Mouse (Mus musculus): ENCODE data around the gene Ildr2. TPM values are rescaled to one million over a fixed set of nuclear protein-coding genes. Genes with fewer than 3 reads are reported as not detected.

The Ildr2 gene
- polyA plus RNA-seq, 2 experiments from 2014 or later = not detected

DNA sequence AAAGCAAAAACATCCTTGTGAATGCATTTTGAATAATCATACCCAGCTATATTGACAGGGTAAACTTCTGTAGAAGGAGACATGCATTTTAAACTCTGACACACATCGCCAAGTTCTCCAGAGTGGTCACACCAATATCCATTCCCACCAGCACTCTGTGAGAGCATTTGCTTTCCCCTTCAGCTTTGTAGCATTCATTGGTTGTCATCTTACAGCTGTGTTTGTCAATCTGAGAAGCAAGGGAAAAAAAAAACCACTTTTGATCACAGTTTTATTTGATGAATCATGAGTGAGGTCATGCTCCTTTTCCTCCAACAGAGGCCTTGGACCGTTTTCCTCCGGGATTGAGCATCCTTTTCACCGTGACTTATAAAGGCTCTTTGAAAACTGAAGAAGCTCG, 89.6 kb downstream of the Ildr2 start:
- no peak for ATAC-seq

DNA sequence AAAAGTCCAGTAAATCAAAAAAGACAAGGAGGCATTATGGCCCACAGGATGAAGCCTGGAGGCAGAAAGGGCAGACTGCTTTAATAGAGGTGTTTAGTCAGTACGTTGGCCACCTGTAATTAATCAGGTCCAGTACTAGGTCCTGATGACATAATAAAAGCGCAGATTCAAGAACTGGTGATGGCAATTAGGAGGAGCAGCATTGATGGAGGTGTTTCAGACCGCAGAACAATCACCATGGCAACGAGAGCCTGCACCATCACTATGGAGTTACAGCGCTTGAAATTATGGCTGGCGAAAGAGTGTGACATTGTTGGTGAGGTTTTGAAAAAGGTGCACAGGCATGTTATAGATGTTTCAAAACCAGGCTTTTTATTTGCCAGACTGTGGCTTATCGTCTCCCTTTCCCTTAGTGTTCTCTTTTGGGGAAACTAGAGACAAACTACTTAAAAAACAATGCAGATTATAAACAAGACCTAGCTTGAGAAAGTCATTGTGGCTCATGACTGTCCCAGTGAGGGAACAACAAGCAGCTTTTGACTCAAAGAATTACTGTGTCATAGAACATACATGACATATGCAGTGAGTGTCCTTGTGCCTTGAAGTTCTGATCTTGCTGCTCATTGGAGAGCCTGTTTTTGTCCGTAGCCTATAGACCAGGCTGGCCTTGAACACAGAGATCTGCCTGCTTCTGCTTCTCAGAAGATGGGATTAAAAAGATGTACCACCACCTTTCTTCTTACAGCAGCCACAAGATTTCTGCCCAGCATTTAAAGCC, 90.5 kb downstream of the Ildr2 start:
- no peak for ATAC-seq

DNA sequence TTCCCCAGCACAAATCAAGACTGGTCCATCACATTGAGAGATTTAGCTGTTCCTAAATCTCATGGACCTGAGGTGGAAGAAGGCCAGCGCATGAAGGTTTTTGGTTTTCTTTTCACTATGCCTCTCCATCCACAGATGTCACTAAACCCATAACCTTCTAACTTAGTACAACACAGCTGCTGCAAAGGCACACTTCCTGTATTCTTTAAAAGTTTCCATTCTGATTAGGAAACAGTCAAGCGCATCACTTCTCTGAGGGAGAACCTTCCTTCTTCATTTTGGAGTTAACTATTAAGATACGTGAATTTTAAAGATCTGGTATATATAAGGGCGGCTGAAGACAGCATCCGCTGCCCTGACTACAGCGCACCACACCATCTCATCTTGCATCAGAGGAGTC, 91.7 kb downstream of the Ildr2 start:
- no peak for ATAC-seq

DNA sequence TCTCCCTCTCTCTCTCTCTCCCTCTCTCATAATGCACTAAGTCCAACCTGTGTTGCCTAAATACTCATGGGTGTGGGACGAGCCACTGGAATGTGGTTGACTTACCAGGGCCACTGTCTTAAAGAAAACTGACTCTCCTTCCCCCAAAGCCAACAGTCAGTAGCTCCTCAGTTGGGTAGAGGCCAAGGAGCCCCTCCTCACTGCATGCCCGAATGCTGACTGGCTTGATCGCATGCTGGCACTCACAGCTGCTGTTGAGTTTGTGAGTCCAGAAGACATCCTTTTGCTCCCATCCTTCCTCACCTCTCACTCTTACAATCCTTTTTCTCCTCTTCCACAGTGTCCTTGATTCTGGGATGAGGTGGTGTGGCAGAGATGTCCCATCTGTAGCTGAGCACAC, 93.0 kb downstream of the Ildr2 start:
- ATAC-seq = no peak

DNA sequence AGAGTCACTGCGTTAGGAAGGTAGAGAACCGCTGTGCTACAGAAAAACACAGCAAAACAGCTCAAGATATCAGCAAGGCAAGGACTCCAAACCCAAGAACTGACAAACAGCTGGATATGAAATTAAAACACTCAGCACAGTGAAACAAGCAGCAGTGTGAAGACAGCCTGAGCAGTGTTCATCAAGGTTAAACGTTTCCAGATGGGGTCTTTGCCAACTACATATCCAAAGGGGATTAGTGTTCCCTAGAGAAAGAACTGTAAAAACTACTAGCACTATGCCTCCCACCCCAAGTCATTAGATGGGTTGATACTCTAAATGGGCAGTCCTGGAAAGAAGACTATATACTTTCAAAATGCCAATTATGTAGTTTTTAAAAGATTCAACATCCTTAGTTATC, 95.4 kb downstream of the Ildr2 start:
- no peak for ATAC-seq

DNA sequence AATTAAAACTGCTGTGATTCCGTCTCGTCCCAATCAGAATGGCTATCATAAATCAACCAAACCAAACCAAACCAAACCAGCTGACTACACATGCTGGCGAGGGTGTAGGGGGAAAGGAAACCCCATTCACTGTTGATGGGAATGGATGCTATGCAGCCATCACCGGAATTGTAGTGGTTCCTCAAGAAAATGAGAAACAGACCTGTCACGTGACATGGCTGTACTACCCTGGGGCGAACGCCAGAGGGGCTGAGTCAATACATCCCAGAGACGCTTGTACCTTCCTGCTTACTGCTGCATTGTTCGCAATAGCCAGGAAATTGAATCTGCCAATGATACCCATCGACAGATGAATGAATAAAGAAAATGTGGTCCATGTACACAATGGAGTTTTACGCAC, 95.8 kb downstream of the Ildr2 start:
- no peak for ATAC-seq

DNA sequence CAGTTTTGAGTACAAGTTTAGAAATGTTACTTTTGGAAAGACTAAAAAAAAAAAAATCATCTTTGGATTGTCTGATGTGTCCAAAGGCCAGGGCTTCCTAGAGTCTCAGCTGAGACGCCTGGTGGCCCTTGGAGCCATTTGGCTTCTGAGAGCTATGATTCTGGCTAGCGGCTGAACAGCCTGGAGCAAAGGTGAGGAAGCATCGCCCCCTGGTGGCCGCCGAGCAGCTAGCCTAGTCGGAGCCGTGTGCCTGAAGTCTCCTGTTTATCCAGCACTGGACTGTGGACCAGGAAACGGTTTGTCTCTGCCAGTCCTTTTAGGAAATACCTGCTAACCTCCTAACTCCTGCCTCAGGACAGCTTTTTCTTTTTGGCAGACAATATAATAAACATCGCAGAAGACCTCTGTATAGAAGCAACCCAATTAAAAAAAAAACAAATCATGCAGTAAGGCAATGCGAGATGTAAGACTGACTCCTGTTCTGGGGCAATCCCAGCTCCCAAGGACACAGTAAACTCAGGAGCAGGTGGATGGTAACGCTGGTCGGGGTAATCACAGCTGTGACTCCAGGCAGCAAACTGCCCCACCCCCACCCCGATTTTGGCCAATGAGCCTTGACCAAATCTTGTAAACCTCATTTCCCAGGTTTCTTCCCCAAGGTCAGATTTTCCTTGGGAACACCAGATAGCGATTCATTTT, 106.4 kb downstream of the Ildr2 start:
- ATAC-seq = peak; percentile 84

DNA sequence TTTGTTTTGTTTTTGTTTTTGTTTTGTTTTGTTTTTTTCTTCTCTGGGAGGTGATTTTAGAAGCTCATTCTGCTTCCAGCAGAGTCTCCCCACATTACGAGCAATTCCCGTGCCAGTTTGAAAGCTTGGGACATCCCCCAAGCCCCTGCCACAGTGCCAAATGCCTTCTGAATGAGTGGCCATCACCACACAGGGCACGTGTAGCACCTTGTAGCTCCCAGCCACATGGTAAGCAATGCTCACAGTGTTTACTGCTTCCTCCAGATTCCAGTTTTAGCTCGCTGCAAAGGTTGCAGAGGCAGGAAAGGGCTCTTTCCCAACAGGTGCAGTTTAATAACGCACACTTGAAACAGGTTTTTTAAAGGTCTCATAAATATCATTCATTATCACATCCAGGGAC, 107.0 kb downstream of the Ildr2 start:
- no peak for ATAC-seq

DNA sequence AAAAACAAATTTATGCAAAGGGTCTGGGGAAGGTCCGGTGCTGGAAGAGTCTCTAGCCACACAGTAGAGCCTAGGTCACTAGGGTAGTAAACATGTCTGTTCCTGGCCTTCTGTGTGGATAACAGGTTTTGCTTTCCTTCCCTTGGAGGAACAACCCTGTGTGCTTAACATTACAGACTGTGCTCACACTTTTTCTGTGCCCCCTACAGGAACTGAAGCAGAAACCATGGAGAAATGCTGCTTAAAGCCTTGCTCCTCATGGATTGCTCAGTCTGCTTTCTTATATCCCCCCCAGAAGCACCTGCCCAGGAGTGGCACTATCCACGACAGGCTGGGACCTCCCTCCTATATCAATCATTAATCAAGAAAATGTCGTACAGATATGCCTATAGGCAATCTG, 107.9 kb downstream of the Ildr2 start:
- no peak for ATAC-seq

DNA sequence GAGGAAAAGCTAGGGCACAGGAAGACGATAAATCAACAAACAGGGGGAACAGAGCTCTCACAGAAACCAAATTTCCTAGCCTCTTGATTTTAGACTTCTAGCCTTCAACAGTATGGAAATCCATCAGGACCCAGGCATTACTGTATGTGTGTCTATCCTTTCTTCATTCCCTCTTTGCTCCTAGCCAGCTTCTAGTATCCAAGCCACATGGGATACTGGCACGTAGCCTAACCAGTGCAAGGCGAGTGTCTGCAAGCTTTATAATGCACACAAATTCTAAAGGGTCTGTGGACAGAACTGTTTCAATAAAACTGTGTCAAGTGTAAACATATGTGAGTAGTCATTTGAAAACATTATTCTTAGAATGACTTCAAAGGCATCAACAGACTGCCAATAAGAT, 108.7 kb downstream of the Ildr2 start:
- no peak for ATAC-seq

DNA sequence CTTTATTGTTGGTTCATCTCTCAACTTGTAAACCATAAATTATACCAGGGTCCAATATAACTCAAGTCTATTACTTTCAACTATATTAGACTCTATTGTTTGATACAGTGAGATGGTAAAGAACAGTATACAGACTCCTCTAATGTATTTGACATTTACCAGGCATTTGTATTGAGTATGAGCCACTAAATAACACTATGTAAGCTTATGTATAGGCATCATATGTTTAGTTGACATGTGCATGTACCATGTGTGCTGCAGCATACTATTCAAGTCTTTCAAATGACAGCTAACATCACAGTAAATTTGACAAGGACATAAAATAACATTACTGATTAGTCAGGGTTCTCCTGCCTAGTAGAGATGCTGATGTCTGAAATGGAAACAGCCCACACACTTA, 109.2 kb downstream of the Ildr2 start:
- no peak for ATAC-seq

Other genes with a start within 250 kb of the Ildr2 start
- not detected for gene Dusp27, start 126.2 kb upstream of the Ildr2 start, polyA plus RNA-seq (2017; shearing (Covaris generic))
- not detected for gene Gpa33, start 123.9 kb upstream of the Ildr2 start, polyA plus RNA-seq (2017; shearing (Covaris generic))
- not detected for gene Mael, start 15.4 kb upstream of the Ildr2 start, polyA plus RNA-seq (2017; shearing (Covaris generic))
- 10 to 100 TPM; 41.1 to 49.6 TPM for gene Tada1, start 125.0 kb downstream of the Ildr2 start, polyA plus RNA-seq (2017; shearing (Covaris generic))
- 1 to 10 TPM; 2.4 to 2.5 TPM for gene Pogk, start 155.7 kb downstream of the Ildr2 start, polyA plus RNA-seq (2017; shearing (Covaris generic))
- gene Gm4846, start 243.4 kb downstream of the Ildr2 start, polyA plus RNA-seq (2017; shearing (Covaris generic)) = not detected

Measured in activated CD4-positive, CD25-positive, alpha-beta regulatory T cell, adult 4 months (primary cell).